In genomic region chr1:52763894-52764809, GRCm38 (mm10) we compare ENCODE assay signal across 11 mouse cellular contexts. TPM values are rescaled to one million over a fixed set of nuclear protein-coding genes. Genes with fewer than 3 reads are reported as not detected.
DNase-seq lines count a peak whose midpoint lies in the region; ATAC-seq and TF ChIP-seq lines count a peak whose summit lies in the region.
"Had no signal": no experiment of that assay in that cellular context is flagged by ENCODE, and none has a peak within 500 bp of the region (broad histone marks: within the 10 kb centered on the region; RNA-seq: fewer than 3 reads in every experiment).

No protein-coding gene starts in this region.

- no peaks in the 10 kb centered on the region for H3K9me3 ChIP-seq in heart, embryonic 13.5 days
- H3K9me3 ChIP-seq in CH12.LX (replicated peaks; ENCODE audit: low read length), result no peaks in the 10 kb centered on the region
- H3K9me3 ChIP-seq: midbrain, embryonic 15.5 days had no signal

- H3K4me1 ChIP-seq in heart, embryonic 13.5 days, result 0 out of 2 replicates have a peak, but pooled peaks cover 3% of the 10 kb centered on the region
- H3K4me1 ChIP-seq in CH12.LX (ENCODE audit: control insufficient read depth in 1 of 2, insufficient read depth in 2 of 2), result peaks cover 3 to 22% of the 10 kb centered on the region in 2 experiments; a peak in 3 of 4 replicates
- H3K4me1 ChIP-seq in small intestine, adult 2 months (ENCODE audit: control insufficient read depth, insufficient read depth, insufficient read length, low read length), result no peaks in the 10 kb centered on the region; the same call in 1 of the 2 replicates
- H3K4me1 ChIP-seq: midbrain, embryonic 15.5 days had no signal

- no peaks in the 10 kb centered on the region for H3K36me3 ChIP-seq in heart, embryonic 13.5 days
- H3K36me3 ChIP-seq in CH12.LX (replicated peaks in 1 of 2; ENCODE audit: control insufficient read depth in 1 of 2, insufficient read depth in 1 of 2, low read length in 1 of 2), result no peaks in the 10 kb centered on the region
- H3K36me3 ChIP-seq in small intestine, adult 2 months (ENCODE audit: control insufficient read depth, insufficient read depth, low read length), result no peaks in the 10 kb centered on the region
- H3K36me3 ChIP-seq: midbrain, embryonic 15.5 days had no signal

- H3K27ac ChIP-seq in heart, embryonic 13.5 days (replicated peaks), result no peak overlapping the region
- H3K27ac ChIP-seq in CH12.LX (ENCODE audit: insufficient read depth, low read depth), result no peak overlapping the region
- no peak overlapping the region for H3K27ac ChIP-seq in small intestine, adult 2 months (ENCODE audit: insufficient read depth, low read depth, low read length)
- H3K27ac ChIP-seq: midbrain, embryonic 15.5 days had no signal

- ATAC-seq in heart, embryonic 13.5 days (ENCODE audit: extremely low read depth, insufficient number of reproducible peaks, low FRiP score, low TSS enrichment), result no peak
- ATAC-seq: midbrain, embryonic 15.5 days had no signal

- no peaks in the 10 kb centered on the region for H3K79me2 ChIP-seq in CH12.LX (replicated peaks; ENCODE audit: control insufficient read depth, extremely low read depth, insufficient read depth, poor library complexity, severe bottlenecking)

- 51% methylated on average over 4 of the region's 4 CpGs for WGBS in heart, embryonic 13.5 days
- 47% methylated on average over 4 of the region's 4 CpGs for WGBS in small intestine, adult 2 months

- intact Hi-C loops in heart, postnatal 14 days (cut with DNase I), result no loop called here

- no peak overlapping the region for H3K4me3 ChIP-seq in heart, embryonic 13.5 days
- peak overlapping the region in 2 of 3 experiments; percentile 22 to 34 for H3K4me3 ChIP-seq in CH12.LX (replicated peaks in 1 of 3; ENCODE audit: low read depth in 2 of 3, low read length in 2 of 3, poor library complexity in 1 of 3)
- H3K4me3 ChIP-seq in small intestine, adult 2 months (ENCODE audit: low read depth, low read length), result peak overlapping the region; percentile 20; the same call in 1 of the 2 replicates
- H3K4me3 ChIP-seq: midbrain, embryonic 15.5 days had no signal

- no peak for TF ChIP-seq CTCF in CH12.LX (conservative IDR thresholded peaks at IDR 0.05 in 1 of 2, IDR thresholded peaks at IDR 0.05 in 1 of 2; ENCODE audit: low read depth in 2 of 2, low read length in 2 of 2)
- TF ChIP-seq CTCF in small intestine, adult 2 months (IDR thresholded peaks at IDR 0.05; ENCODE audit: extremely low read depth, insufficient read length, insufficient replicate concordance, low read depth, low read length), result no peak

- DNase-seq in heart, postnatal 14 days, result no peak
- DNase-seq in CH12.LX (ENCODE audit: extremely low read depth), result peak; percentile 21
- peak; percentile 31 for DNase-seq in induced T-regulatory cell, adult 2 months (ENCODE audit: low read depth)
- DNase-seq in kidney, adult 8-10 months, result no peak
- no peak for DNase-seq in cerebellum, adult 9-10 months
- no peak for DNase-seq in retina, postnatal 1 day
- DNase-seq: cerebellum, postnatal 14 days; kidney, adult 2 months had no signal

- TF ChIP-seq POLR2A in CH12.LX (IDR thresholded peaks at IDR 0.05; ENCODE audit: low read depth, low read length), result no peak
- TF ChIP-seq POLR2A in small intestine, adult 2 months (IDR thresholded peaks at IDR 0.05; ENCODE audit: low read depth, low read length), result no peak

- dilution Hi-C loops in CH12.LX (cut with MboI; ENCODE audit: extremely low pct_ligation_motif_present, extremely low pct_unique_long_range_greater_than_20kb, low sequenced_read_pairs), result no loop called here

- no peaks in the 10 kb centered on the region for H3K27me3 ChIP-seq in heart, embryonic 13.5 days (replicated peaks)
- H3K27me3 ChIP-seq in CH12.LX (replicated peaks), result no peaks in the 10 kb centered on the region
- H3K27me3 ChIP-seq in small intestine, adult 2 months (ENCODE audit: control insufficient read depth, insufficient read depth, low read length), result no peaks in the 10 kb centered on the region
- H3K27me3 ChIP-seq: midbrain, embryonic 15.5 days had no signal

- TF ChIP-seq EP300 in CH12.LX (IDR thresholded peaks at IDR 0.05; ENCODE audit: low read length), result no peak

- no peak overlapping the region for H3K9ac ChIP-seq in heart, embryonic 13.5 days
- 0 out of 2 replicates have a peak overlapping the region, but pooled peaks have one; percentile 4 for H3K9ac ChIP-seq in CH12.LX (ENCODE audit: insufficient read depth, low read depth)
- H3K9ac ChIP-seq: midbrain, embryonic 15.5 days had no signal

- no peak for TF ChIP-seq RAD21 in CH12.LX (IDR thresholded peaks at IDR 0.05; ENCODE audit: low read depth, low read length)

- H3K4me2 ChIP-seq in heart, embryonic 13.5 days, result peak overlapping the region; percentile 44
- H3K4me2 ChIP-seq in CH12.LX (ENCODE audit: insufficient read depth, low read depth, poor library complexity, severe bottlenecking), result peak overlapping the region; percentile 74
- H3K4me2 ChIP-seq: midbrain, embryonic 15.5 days had no signal

- in situ Hi-C loops in CH12.LX (cut with MboI; ENCODE audit: low pct_ligation_motif_present, low pct_unique_long_range_greater_than_20kb, low sequenced_read_pairs), result no loop called here

TF ChIP-seq in CH12.LX, 34 proteins besides CTCF, POLR2A, EP300 and RAD21:
- no peak for TF ChIP-seq POLR2AphosphoS2 (IDR thresholded peaks at IDR 0.05; ENCODE audit: low read depth, low read length)
- no peak for TF ChIP-seq USF2 (conservative IDR thresholded peaks at IDR 0.05; ENCODE audit: low read depth, low read length)
TF ChIP-seq in CH12.LX: peak in this region for 0.

RNA-seq across cellular contexts. Expression of gene Mfsd6, which starts 36.9 kb away (rescaled TPM):
- polyA plus RNA-seq in heart, embryonic 13.5 days (2015; fragmentation: Nextera tagmentation; extraction: Ambion mirVana), result 3.2 and 3.6 TPM in 2 replicates
- total RNA-seq in heart, postnatal 14 days (2021), result 10 to 100 TPM; 16.2 to 19.3 TPM
- total RNA-seq in CH12.LX (2012; rRNA removed) (0.47 and 0.50 TPM in 2 replicates), CH12.LX (2014; rRNA removed) (0.36 and 0.38 TPM in 2 replicates)
- 0.63 and 0.89 TPM in 2 replicates for polyA plus RNA-seq in CH12.LX (2012; ENCODE audit: insufficient read length, low read depth)
- 8.2 and 18.6 TPM in 2 replicates for polyA plus RNA-seq in small intestine, adult 2 months (2012; rRNA removed)

RNA-seq across cellular contexts. Expression of gene Inpp1, which starts 53.3 kb away (rescaled TPM):
- 18.4 and 18.6 TPM in 2 replicates for polyA plus RNA-seq in heart, embryonic 13.5 days (2015; fragmentation: Nextera tagmentation; extraction: Ambion mirVana)
- 10 to 100 TPM; 19.3 to 20.0 TPM for total RNA-seq in heart, postnatal 14 days (2021)
- total RNA-seq in CH12.LX (2012; rRNA removed) (13.6 and 14.8 TPM in 2 replicates), CH12.LX (2014; rRNA removed) (10.0 and 13.0 TPM in 2 replicates)
- 9.2 and 10.5 TPM in 2 replicates for polyA plus RNA-seq in CH12.LX (2012; ENCODE audit: insufficient read length, low read depth)
- 2.6 and 7.5 TPM in 2 replicates for polyA plus RNA-seq in small intestine, adult 2 months (2012; rRNA removed)

Comparison
In these comparisons a context has a peak if more than half of its experiments do, and no peak if none do; other contexts are left out.
1. DNase-seq: peak in CH12.LX (single experiment) and induced T-regulatory cell, adult 2 months (single experiment); none in heart, postnatal 14 days (0 of 2), kidney, adult 8-10 months (0 of 2), cerebellum, adult 9-10 months (single experiment) and retina, postnatal 1 day (single experiment).